Mouse (Mus musculus) lung, postnatal 0 days (tissue): ENCODE measurements around the gene Kctd2. TPM values are rescaled to one million over a fixed set of nuclear protein-coding genes. Genes with fewer than 3 reads are reported as not detected.

Experiments
- ATAC-seq: fragments of 200-750 bp; cut with Nextera tagmentation; 2 replicates; pipeline ENCODE4 v1.8.0; 2017; ENCODE audit warnings: moderate library complexity
- DNase-seq: peaks from one replicate; pipeline ENCODE4 v3.0.0-alpha.2; 2016; ENCODE audit warnings: low spot score
- H3K27ac ChIP-seq: fragments of 300-500 bp; sonication (generic); 2 replicates; pipeline ENCODE4 v1.5.1; 2014; ENCODE audit warnings: antibody characterized with exemption, mild to moderate bottlenecking, low read length, mixed read lengths
- H3K27me3 ChIP-seq: fragments of 300-500 bp; sonication (generic); replicated peaks from 2 replicates; pipeline ENCODE4 v1.6.1; 2014; ENCODE audit warnings: low read length, mixed read lengths; ENCODE audit not compliant: insufficient read depth
- H3K36me3 ChIP-seq: fragments of 300-500 bp; sonication (generic); 2 replicates; pipeline ENCODE4 v1.6.1; 2014; ENCODE audit warnings: low read length, mixed read lengths; ENCODE audit not compliant: insufficient read depth
- H3K4me1 ChIP-seq: fragments of 300-500 bp; sonication (generic); 2 replicates; pipeline ENCODE4 v1.6.1; 2014; ENCODE audit warnings: antibody characterized with exemption, low read depth, low read length, mixed read lengths; ENCODE audit not compliant: insufficient read depth
- H3K4me2 ChIP-seq: fragments of 300-500 bp; sonication (generic); replicated peaks from 2 replicates; pipeline ENCODE4 v1.6.1; 2014; ENCODE audit warnings: low read depth, mild to moderate bottlenecking, low read length, moderate library complexity, mixed read lengths
- H3K4me3 ChIP-seq: fragments of 300-500 bp; sonication (generic); 2 replicates; pipeline ENCODE4 v1.5.1; 2014; ENCODE audit warnings: low read depth, low read length
- H3K9ac ChIP-seq: fragments of 300-500 bp; sonication (generic); replicated peaks from 2 replicates; pipeline ENCODE4 v1.6.1; 2014; ENCODE audit warnings: low read depth, mild to moderate bottlenecking
- H3K9me3 ChIP-seq: fragments of 300-500 bp; sonication (generic); 2 replicates; pipeline ENCODE4 v1.6.1; 2016; ENCODE audit warnings: low read length, mixed read lengths
- CTCF ChIP-seq: IDR thresholded peaks from 2 replicates; pipeline ENCODE4 v1.5.1; 2016; ENCODE audit warnings: antibody characterized with exemption, mild to moderate bottlenecking
- EP300 ChIP-seq: IDR thresholded peaks from 2 replicates; pipeline ENCODE4 v1.6.1; 2016; ENCODE audit warnings: antibody characterized with exemption, mild to moderate bottlenecking, control low read depth
- WGBS: fragments of 180-500 bp; shearing (Covaris S2); extraction: QIAGEN DNeasy Blood & Tissue Kit; methylation state at CpG from one replicate; pipeline ENCODE4 v1.1.7; 2014; 5-methylcytosine and 5-hydroxymethylcytosine counted together
- polyA plus RNA-seq: library from polyadenylated mRNA; unstranded; fragments of >200 nt; fragmentation: Nextera tagmentation; extraction: Ambion mirVana; gene quantifications from 2 replicates; pipeline ENCODE4 v1.2.1, GENCODE M21; 2015

The Kctd2 gene
- 18.6 and 19.1 TPM in 2 replicates for polyA plus RNA-seq

DNA sequence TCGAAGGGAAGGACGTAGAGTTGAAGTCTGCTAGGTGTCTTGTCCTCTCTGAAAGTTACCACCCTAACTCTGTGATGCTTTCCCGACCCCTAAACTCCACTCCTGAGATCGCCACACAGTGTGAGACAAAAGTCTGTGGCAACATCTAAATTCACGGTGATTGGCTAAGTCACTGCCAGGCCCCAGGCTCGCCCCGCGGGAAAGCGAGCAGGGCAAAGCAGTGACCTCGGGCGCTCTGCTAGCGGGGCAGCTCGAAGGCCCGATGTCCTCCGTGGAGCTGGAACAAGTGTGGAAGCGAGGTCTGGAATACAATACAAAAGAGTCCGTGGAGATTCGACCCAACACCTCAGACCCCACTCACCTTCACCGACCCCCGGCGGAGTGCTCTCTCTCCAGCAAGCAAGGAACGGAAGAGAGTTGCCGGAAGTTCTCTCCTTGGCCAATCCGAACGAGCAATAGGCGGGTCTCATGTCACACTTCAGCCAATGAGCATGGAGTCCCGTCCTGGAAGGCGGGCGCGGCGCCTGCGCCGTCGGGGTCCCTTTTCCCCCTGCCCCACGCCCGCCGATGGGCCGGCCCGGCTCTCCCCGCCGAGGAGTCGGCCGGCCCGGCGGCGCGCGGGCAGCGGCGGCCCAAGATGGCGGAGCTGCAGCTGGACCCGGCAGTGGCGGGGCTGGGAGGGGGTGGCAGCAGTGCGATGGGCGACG, at the start of gene Kctd2, which contains the start of gene Atp5h:
TSS of gene Kctd2 (plus strand) at position 598 of the 707 bp plus-strand sequence.
TSS of gene Atp5h (minus strand) at position 432 of the 707 bp plus-strand sequence.
- ATAC-seq (peak; percentile 99), DNase-seq (peak; percentile 99)
- Histone ChIP-seq H3K27me3 (no peaks in the 10 kb centered on the region), H3K36me3 (peaks cover 6% of the 10 kb centered on the region; the same call in 1 of the 2 replicates), H3K4me3 (peak within 1 kb of the TSS; percentile 95), H3K27ac (peak within 1 kb of the TSS; percentile 84), H3K4me1 (peaks cover 8% of the 10 kb centered on the region; the same call in 1 of the 2 replicates), H3K9ac (peak within 1 kb of the TSS; percentile 77), H3K9me3 (no peaks in the 10 kb centered on the region), H3K4me2 (peak within 1 kb of the TSS; percentile 89)
- WGBS = under 1% methylated on average over 31 of the region's 56 CpGs
- TF ChIP-seq CTCF (no peak), EP300 (no peak)

DNA sequence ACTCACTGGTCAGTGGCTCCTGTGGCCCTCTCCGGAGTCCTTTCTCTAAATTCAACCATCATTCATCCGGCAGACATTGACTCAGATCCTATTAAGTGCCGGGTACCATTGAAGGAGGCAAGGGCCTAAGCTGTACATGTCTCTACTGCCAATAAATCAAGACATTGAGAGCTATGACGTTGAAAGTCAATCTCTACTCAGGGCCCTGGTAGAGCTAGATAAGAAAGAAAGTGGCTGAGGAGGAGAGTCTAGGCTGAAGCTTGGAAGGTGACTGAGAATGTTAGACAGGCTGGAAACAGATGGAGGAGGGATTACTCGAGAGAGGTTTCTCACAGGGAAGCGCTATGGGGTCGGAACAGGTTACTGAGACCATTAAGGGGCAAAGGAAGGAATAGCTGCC, 49.6 kb upstream of the Kctd2 start:
- ATAC-seq = no peak
- TF ChIP-seq EP300 = no peak
- no peak for TF ChIP-seq CTCF
- WGBS = 49% methylated on average over 7 of the region's 7 CpGs
- no peak overlapping the region for H3K4me3 ChIP-seq
- no peaks in the 10 kb centered on the region for H3K9me3 ChIP-seq
- no peak overlapping the region for H3K9ac ChIP-seq
- no peak overlapping the region for H3K4me2 ChIP-seq
- H3K36me3 ChIP-seq = no peaks in the 10 kb centered on the region
- H3K27me3 ChIP-seq = peaks cover 3% of the 10 kb centered on the region; the same call in 1 of the 2 replicates
- H3K4me1 ChIP-seq = peaks cover 15% of the 10 kb centered on the region
- no peak overlapping the region for H3K27ac ChIP-seq
- no peak for DNase-seq

DNA sequence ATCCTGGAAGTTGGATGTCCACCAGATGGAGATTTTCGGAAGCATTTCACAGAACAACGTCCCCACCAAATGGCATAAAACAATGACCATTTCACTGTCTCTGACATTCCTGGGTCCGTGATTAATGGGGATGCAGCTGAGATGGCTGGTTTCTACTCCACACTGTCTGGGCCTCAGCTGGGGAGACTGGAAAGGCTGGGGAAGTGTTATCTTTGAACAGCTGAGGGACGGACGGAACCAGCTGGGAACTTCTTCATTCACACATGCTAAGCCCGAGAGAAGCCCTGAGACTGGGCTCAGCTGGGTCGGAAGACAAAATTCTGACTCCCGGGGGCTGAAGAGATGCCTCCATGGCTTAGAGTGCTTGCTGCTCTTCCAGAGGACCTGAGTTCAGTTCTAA, 48.6 kb upstream of the Kctd2 start:
- Histone ChIP-seq H3K4me1 (peaks cover 8% of the 10 kb centered on the region), H3K27me3 (peaks cover 3% of the 10 kb centered on the region; the same call in 1 of the 2 replicates), H3K9me3 (no peaks in the 10 kb centered on the region), H3K27ac (no peak overlapping the region), H3K4me3 (no peak overlapping the region), H3K36me3 (no peaks in the 10 kb centered on the region), H3K4me2 (no peak overlapping the region), H3K9ac (no peak overlapping the region)
- DNase-seq = no peak
- WGBS = 55% methylated on average over 8 of the region's 8 CpGs
- no peak for ATAC-seq
- TF ChIP-seq CTCF (no peak), EP300 (no peak)

DNA sequence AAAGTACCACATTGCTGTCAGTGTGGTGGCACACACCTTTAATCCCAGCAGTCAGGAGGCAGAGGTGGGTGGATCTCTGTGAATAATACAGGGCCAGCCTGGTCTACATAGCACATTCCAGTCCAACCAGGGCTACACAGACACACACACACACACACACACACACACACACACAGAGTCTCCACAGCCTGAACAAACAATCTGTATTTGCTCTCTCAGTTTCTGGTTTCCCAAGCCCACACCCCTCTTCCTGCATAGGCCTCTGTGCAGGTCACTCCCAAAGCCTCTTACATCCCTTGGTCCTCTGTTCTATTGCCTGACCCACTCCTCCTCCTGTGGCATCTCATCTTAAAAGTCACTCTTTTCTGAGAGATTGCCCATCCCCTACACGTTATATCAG, 47.9 kb upstream of the Kctd2 start:
- Histone ChIP-seq H3K27ac (no peak overlapping the region), H3K4me1 (peaks cover 5% of the 10 kb centered on the region; the same call in 1 of the 2 replicates), H3K36me3 (no peaks in the 10 kb centered on the region), H3K9ac (no peak overlapping the region), H3K27me3 (peaks cover 3% of the 10 kb centered on the region; the same call in 1 of the 2 replicates), H3K4me2 (no peak overlapping the region), H3K4me3 (no peak overlapping the region), H3K9me3 (no peaks in the 10 kb centered on the region)
- ATAC-seq (no peak), DNase-seq (no peak)
- WGBS = 61% methylated on average over 1 of the region's 1 CpGs
- TF ChIP-seq CTCF (no peak), EP300 (no peak)

DNA sequence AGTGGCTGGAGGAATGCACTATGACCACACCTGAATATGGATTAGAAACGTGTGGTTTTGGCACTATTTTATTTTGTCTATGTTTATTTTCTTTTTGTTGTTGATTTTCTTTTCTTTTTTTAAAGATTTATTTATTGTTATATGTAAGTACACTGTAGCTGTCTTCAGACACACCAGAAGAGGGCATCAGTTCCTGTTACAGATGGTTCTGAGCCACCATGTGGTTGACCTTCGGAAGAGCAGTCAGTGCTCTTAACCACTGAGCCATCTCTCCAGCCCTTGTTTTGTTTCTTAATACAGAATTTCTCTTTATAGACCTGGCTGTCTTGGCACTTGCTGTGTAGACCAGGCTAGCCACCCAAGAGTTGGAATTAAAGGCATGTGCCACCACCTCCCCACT, 47.2 kb upstream of the Kctd2 start:
- Histone ChIP-seq H3K36me3 (no peaks in the 10 kb centered on the region), H3K4me1 (peaks cover 5% of the 10 kb centered on the region; the same call in 1 of the 2 replicates), H3K27ac (no peak overlapping the region), H3K9me3 (no peaks in the 10 kb centered on the region), H3K27me3 (peaks cover 3% of the 10 kb centered on the region; the same call in 1 of the 2 replicates), H3K9ac (no peak overlapping the region), H3K4me3 (no peak overlapping the region), H3K4me2 (no peak overlapping the region)
- ATAC-seq = no peak
- 36% methylated on average over 2 of the region's 2 CpGs for WGBS
- TF ChIP-seq CTCF (peak; percentile 16; the same call in 1 of the 2 replicates), EP300 (no peak)
- no peak for DNase-seq

DNA sequence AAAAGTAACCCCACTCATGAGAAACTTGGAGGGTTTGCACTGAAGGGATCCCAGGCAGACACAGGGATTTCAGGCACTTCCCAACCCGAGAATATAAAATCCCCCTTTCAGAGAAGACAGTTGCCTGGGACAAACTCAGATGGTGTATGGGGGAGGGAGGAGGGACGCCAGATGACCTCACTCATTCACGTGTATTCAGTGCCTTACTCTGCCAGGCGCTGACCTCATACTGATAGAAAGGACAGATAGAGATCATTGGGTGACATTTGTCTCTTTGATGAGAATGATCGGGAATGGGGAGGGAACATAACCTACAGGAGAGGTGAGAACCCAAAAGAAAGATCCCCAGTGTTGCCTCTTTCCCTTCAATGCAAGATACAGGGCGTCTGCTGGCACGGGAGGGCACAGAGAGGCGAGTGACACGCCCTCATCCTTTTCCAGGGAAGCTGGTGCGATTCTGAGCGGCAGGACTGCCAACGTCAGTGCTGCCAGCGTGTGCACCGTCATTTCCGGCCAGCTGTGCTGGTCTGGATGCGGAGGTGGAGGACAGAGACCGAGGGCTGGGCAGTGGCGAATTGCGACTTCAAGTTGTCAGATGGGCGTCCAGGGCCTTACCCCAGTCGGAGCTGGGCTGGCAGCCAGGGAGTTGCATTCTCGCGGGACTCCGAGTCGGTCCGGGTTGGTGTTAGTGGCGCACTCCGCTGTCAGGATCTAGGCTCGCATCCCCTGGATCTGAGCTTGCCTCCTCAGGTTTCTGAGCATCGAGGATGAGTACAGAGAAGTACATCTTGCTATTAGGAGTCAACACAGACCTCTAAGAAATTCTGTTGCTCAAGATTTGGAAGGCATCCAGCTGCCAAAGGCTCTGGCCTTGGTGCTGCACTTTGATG, 45.9 kb upstream of the Kctd2 start:
- no peak for TF ChIP-seq CTCF
- peak; percentile 36; the same call in 1 of the 2 replicates for TF ChIP-seq EP300
- no peaks in the 10 kb centered on the region for H3K9me3 ChIP-seq
- peak; percentile 83 for DNase-seq
- H3K4me3 ChIP-seq = peak overlapping the region; percentile 20; the same call in 1 of the 2 replicates
- peak overlapping the region; percentile 23; the same call in 1 of the 2 replicates for H3K9ac ChIP-seq
- H3K36me3 ChIP-seq = no peaks in the 10 kb centered on the region
- peak; percentile 94 for ATAC-seq
- peak overlapping the region; percentile 58 for H3K4me2 ChIP-seq
- WGBS = under 1% methylated on average over 28 of the region's 30 CpGs
- peaks cover 3% of the 10 kb centered on the region; the same call in 1 of the 2 replicates for H3K27me3 ChIP-seq
- H3K4me1 ChIP-seq = peaks cover 5% of the 10 kb centered on the region; the same call in 1 of the 2 replicates
- H3K27ac ChIP-seq = no peak overlapping the region
